Mouse (Mus musculus) lung, postnatal 4 days (tissue): ENCODE results near the gene Ube2t.

Experiments used
- DNase-seq, 2 experiments: peaks; one replicate each; pipeline ENCODE4 v3.0.0; 2021

The Ube2t gene

GRCm38 (mm10) chr1:134962053-134962803 is at the start of gene Ube2t:
Ube2t (plus strand) TSS chr1:134962565.
- DNase-seq = peak; percentile 97

GRCm38 (mm10) chr1:134913535-134913934 is 48.8 kb upstream of the Ube2t start:
- DNase-seq = no peak

- no peak for DNase-seq
These were observed 46.9 kb upstream of the Ube2t start for GRCm38 (mm10) chr1:134915421-134915820.

GRCm38 (mm10) chr1:134919010-134919409 is 43.4 kb upstream of the Ube2t start:
- DNase-seq = no peak

- DNase-seq = no peak
These were observed 29.9 kb upstream of the Ube2t start for GRCm38 (mm10) chr1:134932431-134932830.

- no peak for DNase-seq
These were observed 26.0 kb upstream of the Ube2t start for GRCm38 (mm10) chr1:134936335-134936734.

GRCm38 (mm10) chr1:134938233-134938632 is 24.1 kb upstream of the Ube2t start:
- DNase-seq = no peak

GRCm38 (mm10) chr1:134940863-134941262 is 21.5 kb upstream of the Ube2t start:
- no peak for DNase-seq

- DNase-seq = no peak
These were observed 19.5 kb upstream of the Ube2t start for GRCm38 (mm10) chr1:134942898-134943297.

- no peak for DNase-seq
These were observed 14.8 kb upstream of the Ube2t start for GRCm38 (mm10) chr1:134947590-134947989.

GRCm38 (mm10) chr1:134949946-134950345 is 12.4 kb upstream of the Ube2t start:
- DNase-seq = no peak

- no peak for DNase-seq
These were observed 7.2 kb upstream of the Ube2t start for GRCm38 (mm10) chr1:134955050-134955636.

GRCm38 (mm10) chr1:134955637-134956176 is 6.7 kb upstream of the Ube2t start, which contains the start of gene Ppp1r12b:
Ppp1r12b (minus strand) TSS chr1:134955942.
- peak; percentile 94 to 97 for DNase-seq

- DNase-seq = no peak
These were observed 1.7 kb upstream of the Ube2t start for GRCm38 (mm10) chr1:134960634-134961033.

GRCm38 (mm10) chr1:134962821-134963220 is 456 bp downstream of the Ube2t start:
- DNase-seq = peak in 1 of 2 experiments; percentile 19

- no peak for DNase-seq
These were observed 3.1 kb downstream of the Ube2t start for GRCm38 (mm10) chr1:134965430-134965829.

GRCm38 (mm10) chr1:134972920-134973319 is 10.6 kb downstream of the Ube2t start:
- DNase-seq = no peak

GRCm38 (mm10) chr1:134987173-134987961 is 25.0 kb downstream of the Ube2t start:
- peak; percentile 69 to 78 for DNase-seq

GRCm38 (mm10) chr1:134987962-134988341 is 25.6 kb downstream of the Ube2t start:
- no peak for DNase-seq

- peak; percentile 58 to 83 for DNase-seq
These were observed 27.0 kb downstream of the Ube2t start for GRCm38 (mm10) chr1:134989372-134989771.

- DNase-seq = no peak
These were observed 29.8 kb downstream of the Ube2t start for GRCm38 (mm10) chr1:134992046-134992645.

GRCm38 (mm10) chr1:134994739-134995138 is 32.4 kb downstream of the Ube2t start:
- DNase-seq = no peak

- DNase-seq = no peak
These were observed 33.1 kb downstream of the Ube2t start for GRCm38 (mm10) chr1:134995437-134995836.
